Mouse (Mus musculus) megakaryocyte-erythroid progenitor cell, adult 5-6 weeks (primary cell): Measurements from ENCODE around the gene Rps12. TPM values are rescaled to one million over a fixed set of nuclear protein-coding genes. Genes with fewer than 3 reads are reported as not detected.
"Not testable (repeated sequence)": the region's sequence is repeated elsewhere in the genome, so short reads cannot be mapped to it uniquely, and the experiment has no call there.

Experiments
- ATAC-seq: replicated peaks from 2 replicates; pipeline ENCODE4 v1.8.0; 2016; ENCODE audit warnings: mild to moderate bottlenecking, inconsistent platforms; ENCODE audit not compliant: severe bottlenecking, poor library complexity, low FRiP score, low TSS enrichment
- total RNA-seq, 2 experiments: library from RNA; stranded (forward) in 1 of 2; stranded (reverse) in 1 of 2; fragments of 200-1000, 215-1000 nt in 1 of 2; fragments of >200 nt in 1 of 2; fragmentation: Nextera tagmentation in 1 of 2; gene quantifications; 2 replicates each; pipeline ENCODE4 v1.2.3; 2014 to 2017

Gene Rps12
- total RNA-seq, 2 experiments from 2014 or later = 1,872 to 11,537 TPM

- ATAC-seq = not testable (repeated sequence)
Measured at GRCm38 (mm10) chr10:23786631-23787038, 440 bp downstream of the Rps12 start.

DNA sequence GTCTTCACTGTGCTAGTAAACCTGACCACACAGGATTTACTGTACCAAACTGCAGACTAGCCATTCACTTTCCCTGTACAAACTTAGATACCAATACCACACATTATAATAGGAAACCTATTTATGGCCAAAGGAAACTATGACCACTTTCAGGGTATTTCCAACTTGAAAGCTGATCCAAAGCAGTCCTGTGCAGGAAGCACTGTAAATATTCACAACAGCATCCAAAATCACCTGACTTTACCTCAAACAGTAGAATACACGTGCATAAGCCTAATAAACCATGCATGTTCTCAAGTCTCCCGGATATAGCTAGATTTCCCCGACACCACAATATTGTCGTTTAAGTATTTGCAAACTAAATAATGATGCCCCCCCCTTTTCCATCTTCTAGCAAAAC, 1.0 kb downstream of the Rps12 start:
- ATAC-seq = no peak

GRCm38 (mm10) chr10:23785599-23785998, 1.5 kb downstream of the Rps12 start:
- ATAC-seq = not testable (repeated sequence)

DNA sequence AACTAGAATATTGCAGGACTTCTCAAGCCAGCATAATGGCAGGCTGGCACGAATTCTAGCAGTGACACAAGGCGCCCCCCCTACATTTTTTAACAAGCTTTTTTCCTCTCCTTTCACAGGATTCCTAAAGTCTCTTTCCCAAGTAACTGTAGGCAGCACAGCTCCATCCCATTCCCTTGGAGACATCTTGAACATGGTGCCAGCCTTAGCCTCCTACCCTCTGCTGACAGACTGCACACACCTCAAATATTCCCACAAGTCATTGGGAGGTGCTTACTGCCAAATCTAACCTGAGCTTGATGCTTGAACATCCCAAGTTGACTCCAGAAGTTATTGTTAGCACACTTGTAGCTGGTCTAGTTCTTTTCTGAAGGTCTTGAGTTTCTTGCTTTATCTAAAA, 3.0 kb downstream of the Rps12 start:
- ATAC-seq = no peak

DNA sequence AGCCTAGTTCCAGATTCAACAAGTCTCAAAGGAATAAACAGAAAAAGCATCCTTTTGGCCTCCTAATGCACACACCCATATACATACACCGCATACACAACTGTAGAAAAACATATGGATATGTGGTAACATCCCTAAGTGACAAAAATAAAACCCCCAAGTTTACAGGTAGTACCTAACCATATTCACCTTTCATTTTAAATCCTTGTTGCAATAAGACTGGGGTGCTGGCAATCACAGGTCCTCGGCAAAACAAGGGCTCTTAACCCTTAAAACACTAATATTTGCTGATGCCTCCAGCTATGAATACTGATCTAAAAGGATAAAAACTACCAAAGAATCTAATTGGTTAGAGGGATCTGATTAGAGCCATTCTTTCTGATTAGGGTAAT, 3.6 kb downstream of the Rps12 start:
- ATAC-seq = no peak

GRCm38 (mm10) chr10:23782855-23783492, 4.1 kb downstream of the Rps12 start:
- ATAC-seq = peak; percentile 16

- peak; percentile 35 for ATAC-seq
Measured at GRCm38 (mm10) chr10:23781760-23782735, 5.0 kb downstream of the Rps12 start.

GRCm38 (mm10) chr10:23780539-23781275, 6.4 kb downstream of the Rps12 start:
- peak; percentile 38 for ATAC-seq

DNA sequence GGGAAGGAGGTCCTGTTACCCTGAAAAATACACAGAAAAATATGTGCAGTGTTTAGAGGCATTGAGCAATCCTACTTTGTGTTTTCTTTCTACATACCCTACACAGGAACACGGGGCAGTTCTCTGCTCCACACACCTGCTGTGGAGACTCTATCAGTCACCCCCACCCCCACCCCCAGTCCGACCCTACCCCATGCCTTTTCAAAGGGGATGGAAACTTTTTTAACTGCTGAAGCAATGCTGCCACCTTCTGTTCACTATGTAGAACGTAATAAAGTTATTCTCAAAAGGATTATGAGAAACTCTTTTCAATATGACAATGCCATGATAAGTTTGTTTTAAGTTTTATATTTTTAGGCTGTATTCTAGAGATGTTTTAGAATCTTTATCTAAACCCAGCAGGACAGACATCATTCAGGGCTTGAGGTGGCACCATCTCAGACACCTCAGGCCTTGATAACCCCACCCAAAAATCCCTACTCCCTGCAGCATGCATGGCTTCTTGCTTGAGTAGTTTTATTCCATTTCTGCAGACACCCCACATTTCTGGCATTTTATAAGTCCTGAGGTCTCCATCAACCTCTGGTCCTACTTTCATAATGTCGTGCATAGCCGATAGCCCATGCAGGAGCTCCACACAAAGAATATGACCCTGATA, 9.7 kb downstream of the Rps12 start:
- ATAC-seq = no peak

DNA sequence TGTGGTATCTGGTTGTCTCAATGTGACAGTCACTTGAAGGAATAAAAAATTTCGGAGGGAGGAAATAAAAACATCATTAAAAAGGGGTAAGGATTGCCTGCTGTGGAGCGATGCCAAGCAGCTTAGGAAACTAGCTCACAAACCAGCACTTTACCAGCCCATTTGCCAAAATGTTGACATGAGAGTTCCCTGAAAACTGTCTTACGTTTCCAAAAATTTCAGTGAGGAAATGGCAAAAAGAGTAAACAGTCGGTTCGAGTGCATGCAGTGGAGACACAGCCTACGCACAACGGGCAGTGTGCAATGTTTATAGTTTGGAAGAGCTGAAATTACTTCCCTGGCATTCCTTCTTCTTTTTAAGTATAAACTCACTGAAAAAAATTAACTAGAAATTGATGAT, 32.9 kb downstream of the Rps12 start:
- ATAC-seq = no peak

Other genes starting within 250 kb of the Rps12 start
- 3.7 and 4.9 TPM in 2 replicates for gene Slc18b1, start 9.7 kb upstream of the Rps12 start, total RNA-seq (2014; fragmentation: Nextera tagmentation)
- 0.89 and 1.4 TPM in 2 replicates for gene Slc18b1, start 9.7 kb upstream of the Rps12 start, total RNA-seq (2017)
- not detected in 2 replicates for gene Vnn3, start 64.2 kb upstream of the Rps12 start, total RNA-seq (2014; fragmentation: Nextera tagmentation)
- not detected in 2 replicates for gene Vnn3, start 64.2 kb upstream of the Rps12 start, total RNA-seq (2017)
- not detected in 2 replicates for gene Vnn1, start 107.4 kb upstream of the Rps12 start, total RNA-seq (2014; fragmentation: Nextera tagmentation)
- not detected in 2 replicates for gene Vnn1, start 107.4 kb upstream of the Rps12 start, total RNA-seq (2017)
- not detected in 2 replicates for gene Taar1, start 133.1 kb upstream of the Rps12 start, total RNA-seq (2014; fragmentation: Nextera tagmentation)
- not detected in 2 replicates for gene Taar1, start 133.1 kb upstream of the Rps12 start, total RNA-seq (2017)
- not detected in 2 replicates for gene Taar2, start 151.3 kb upstream of the Rps12 start, total RNA-seq (2014; fragmentation: Nextera tagmentation)
- not detected in 2 replicates for gene Taar2, start 151.3 kb upstream of the Rps12 start, total RNA-seq (2017)
- gene Taar3, start 162.3 kb upstream of the Rps12 start, total RNA-seq (2014; fragmentation: Nextera tagmentation) = not detected in 2 replicates
- not detected in 2 replicates for gene Taar3, start 162.3 kb upstream of the Rps12 start, total RNA-seq (2017)
- gene Taar4, start 173.2 kb upstream of the Rps12 start, total RNA-seq (2014; fragmentation: Nextera tagmentation) = not detected in 2 replicates
- gene Taar4, start 173.2 kb upstream of the Rps12 start, total RNA-seq (2017) = not detected in 2 replicates
- not detected in 2 replicates for gene Taar5, start 183.4 kb upstream of the Rps12 start, total RNA-seq (2014; fragmentation: Nextera tagmentation)
- gene Taar5, start 183.4 kb upstream of the Rps12 start, total RNA-seq (2017) = not detected in 2 replicates
- not detected in 2 replicates for gene Taar6, start 198.4 kb upstream of the Rps12 start, total RNA-seq (2014; fragmentation: Nextera tagmentation)
- gene Taar6, start 198.4 kb upstream of the Rps12 start, total RNA-seq (2017) = not detected in 2 replicates
- not detected in 2 replicates for gene Taar7a, start 206.2 kb upstream of the Rps12 start, total RNA-seq (2014; fragmentation: Nextera tagmentation)
- not detected in 2 replicates for gene Taar7a, start 206.2 kb upstream of the Rps12 start, total RNA-seq (2017)
- gene Taar7b, start 212.7 kb upstream of the Rps12 start, total RNA-seq (2014; fragmentation: Nextera tagmentation) = not detected in 2 replicates
- not detected in 2 replicates for gene Taar7b, start 212.7 kb upstream of the Rps12 start, total RNA-seq (2017)
- gene Taar7d, start 239.9 kb upstream of the Rps12 start, total RNA-seq (2014; fragmentation: Nextera tagmentation) = not detected in 2 replicates
- gene Taar7d, start 239.9 kb upstream of the Rps12 start, total RNA-seq (2017) = not detected in 2 replicates